Mouse (Mus musculus) erythroblast, embryonic 14.5 days (primary cell): Measurements from ENCODE around the gene Wdr61.

ENCODE experiments used
- GATA1 ChIP-seq: IDR thresholded peaks from 2 replicates; pipeline ENCODE4 v1.6.1; 2012; ENCODE audit warnings: low read length, inconsistent platforms, mixed read lengths
- TAL1 ChIP-seq: IDR thresholded peaks from 3 replicates; pipeline ENCODE4 v1.6.1; 2012; ENCODE audit warnings: low read length, inconsistent platforms, mixed read lengths

DNA sequence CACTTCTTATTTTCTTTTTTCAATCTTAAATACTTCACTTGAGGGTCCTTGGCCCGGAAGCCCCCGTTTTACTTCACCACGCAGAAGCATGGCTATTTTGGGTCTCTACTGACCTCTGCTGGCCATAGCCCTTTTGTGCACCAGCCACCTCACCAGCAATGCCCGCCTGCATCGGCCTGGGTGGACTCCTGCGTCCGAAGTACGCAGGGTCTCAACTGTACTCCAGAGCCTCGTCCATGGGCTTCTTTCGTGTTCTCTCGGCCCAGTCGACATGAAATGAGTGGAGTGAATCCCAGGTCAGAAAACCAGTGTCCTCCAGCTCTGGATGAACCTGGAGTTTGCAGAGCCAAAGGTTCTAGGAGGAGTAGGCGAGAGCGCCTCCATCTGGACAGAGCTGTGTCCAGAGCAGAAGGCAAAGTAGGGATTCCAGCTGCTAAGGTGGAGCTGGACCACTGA, 57.8 kb downstream of the Wdr61 start:
- TF ChIP-seq TAL1 (no peak), GATA1 (no peak)
